Mouse (Mus musculus): ENCODE results near the gene Snrpd3. TPM values are rescaled to one million over a fixed set of nuclear protein-coding genes. Genes with fewer than 3 reads are reported as not detected.

Gene Snrpd3
- total and polyA plus RNA-seq, 2 experiments from 2014 or later: 17.2 to 137 TPM

DNA sequence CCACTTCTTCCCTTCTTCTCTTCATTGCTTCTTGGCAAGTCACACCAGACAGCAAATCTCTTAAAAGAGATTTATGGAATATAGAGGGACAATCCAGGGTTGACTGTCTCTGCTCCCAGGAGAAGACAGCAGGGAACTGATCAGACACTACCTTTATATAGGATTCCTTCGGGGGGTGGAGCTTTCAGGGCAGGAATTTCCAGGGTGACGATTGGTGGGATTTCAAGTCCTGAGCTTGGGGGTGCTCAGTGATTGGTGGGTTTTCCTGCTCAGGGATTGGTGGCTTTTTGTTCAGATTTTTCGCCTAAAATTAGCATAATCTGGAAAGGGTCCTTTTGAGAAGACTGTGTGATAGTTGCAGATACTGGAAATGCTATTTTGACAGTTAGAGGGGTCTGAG, 30.2 kb upstream of the Snrpd3 start:
- Histone ChIP-seq H3K9me3 (ENCODE audit: low read length) (no peaks in the 10 kb centered on the region), H3K4me2 (ENCODE audit: low read depth, low read length, poor library complexity, severe bottlenecking) (no peak overlapping the region), H3K9ac (replicated peaks; ENCODE audit: low read length, poor library complexity, severe bottlenecking) (no peak overlapping the region), H3K36me3 (ENCODE audit: insufficient read depth, low read length) (no peaks in the 10 kb centered on the region), H3K4me3 (ENCODE audit: low read depth, low read length) (no peak overlapping the region), H3K27me3 (ENCODE audit: insufficient read depth, low read length) (no peaks in the 10 kb centered on the region), H3K4me1 (ENCODE audit: insufficient read depth, low read length) (no peaks in the 10 kb centered on the region), H3K27ac (ENCODE audit: low read depth, low read length) (no peak overlapping the region)
- ATAC-seq (ENCODE audit: low FRiP score): no peak
- TF ChIP-seq CTCF (IDR thresholded peaks at IDR 0.05): no peak
- peak; percentile 17 for DNase-seq (ENCODE audit: low spot score)
- 69% methylated on average over 3 of the region's 3 CpGs for WGBS

DNA sequence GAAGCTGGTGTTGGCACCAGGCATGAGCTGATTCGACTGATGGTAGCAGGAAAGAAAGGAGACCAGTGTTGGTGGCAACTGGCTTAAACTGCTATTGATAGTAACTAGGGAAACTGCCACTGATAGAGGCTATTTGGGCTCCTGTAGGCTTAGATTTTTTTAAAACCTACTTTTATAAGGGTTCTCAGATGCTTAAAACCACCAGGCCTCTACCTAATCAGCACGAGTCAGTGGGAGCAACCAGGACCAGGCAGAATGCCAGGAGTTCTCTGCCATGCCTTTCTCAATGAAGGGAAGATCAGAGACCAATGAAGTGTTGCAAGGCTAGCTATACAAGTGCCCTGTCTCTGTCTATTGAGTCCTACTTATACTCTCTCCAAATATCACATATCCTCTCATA, 27.8 kb upstream of the Snrpd3 start:
- TF ChIP-seq CTCF (IDR thresholded peaks at IDR 0.05): no peak
- H3K9me3 ChIP-seq (ENCODE audit: low read length): no peaks in the 10 kb centered on the region
- no peak overlapping the region for H3K9ac ChIP-seq (replicated peaks; ENCODE audit: low read length, poor library complexity, severe bottlenecking)
- 71% methylated on average over 2 of the region's 2 CpGs for WGBS
- H3K4me2 ChIP-seq (ENCODE audit: low read depth, low read length, poor library complexity, severe bottlenecking): no peak overlapping the region
- H3K4me1 ChIP-seq (ENCODE audit: insufficient read depth, low read length): no peaks in the 10 kb centered on the region
- DNase-seq (ENCODE audit: low spot score) (no peak), ATAC-seq (ENCODE audit: low FRiP score) (no peak)
- H3K27me3 ChIP-seq (ENCODE audit: insufficient read depth, low read length): no peaks in the 10 kb centered on the region
- H3K4me3 ChIP-seq (ENCODE audit: low read depth, low read length): no peak overlapping the region
- H3K36me3 ChIP-seq (ENCODE audit: insufficient read depth, low read length): no peaks in the 10 kb centered on the region
- no peak overlapping the region for H3K27ac ChIP-seq (ENCODE audit: low read depth, low read length)

DNA sequence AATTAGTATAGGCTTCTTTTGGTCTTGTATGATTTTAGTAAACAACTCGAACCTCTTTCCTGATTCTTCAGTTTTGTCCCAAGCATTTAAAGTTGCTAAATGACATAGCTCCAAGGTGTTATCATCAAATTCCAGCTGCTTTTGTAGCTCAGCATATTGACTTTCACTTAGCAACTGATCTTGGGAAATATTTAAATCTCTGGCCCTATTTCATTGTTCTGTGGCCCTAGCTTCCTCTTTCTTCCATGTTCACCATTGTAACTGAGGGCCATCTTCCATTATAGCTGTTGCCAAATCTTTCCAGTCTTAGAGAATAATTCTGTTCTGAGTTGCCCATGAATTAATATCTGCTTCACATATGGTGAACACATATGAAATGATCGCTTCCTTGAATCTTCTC, 26.6 kb upstream of the Snrpd3 start:
- Histone ChIP-seq H3K36me3 (ENCODE audit: insufficient read depth, low read length) (no peaks in the 10 kb centered on the region), H3K27me3 (ENCODE audit: insufficient read depth, low read length) (no peaks in the 10 kb centered on the region), H3K4me3 (ENCODE audit: low read depth, low read length) (no peak overlapping the region), H3K4me1 (ENCODE audit: insufficient read depth, low read length) (no peaks in the 10 kb centered on the region), H3K9me3 (ENCODE audit: low read length) (no peaks in the 10 kb centered on the region), H3K4me2 (ENCODE audit: low read depth, low read length, poor library complexity, severe bottlenecking) (no peak overlapping the region), H3K9ac (replicated peaks; ENCODE audit: low read length, poor library complexity, severe bottlenecking) (no peak overlapping the region), H3K27ac (ENCODE audit: low read depth, low read length) (no peak overlapping the region)
- WGBS: 79% methylated on average over 2 of the region's 2 CpGs
- TF ChIP-seq CTCF (IDR thresholded peaks at IDR 0.05): no peak
- DNase-seq (ENCODE audit: low spot score) (no peak), ATAC-seq (ENCODE audit: low FRiP score) (no peak)

DNA sequence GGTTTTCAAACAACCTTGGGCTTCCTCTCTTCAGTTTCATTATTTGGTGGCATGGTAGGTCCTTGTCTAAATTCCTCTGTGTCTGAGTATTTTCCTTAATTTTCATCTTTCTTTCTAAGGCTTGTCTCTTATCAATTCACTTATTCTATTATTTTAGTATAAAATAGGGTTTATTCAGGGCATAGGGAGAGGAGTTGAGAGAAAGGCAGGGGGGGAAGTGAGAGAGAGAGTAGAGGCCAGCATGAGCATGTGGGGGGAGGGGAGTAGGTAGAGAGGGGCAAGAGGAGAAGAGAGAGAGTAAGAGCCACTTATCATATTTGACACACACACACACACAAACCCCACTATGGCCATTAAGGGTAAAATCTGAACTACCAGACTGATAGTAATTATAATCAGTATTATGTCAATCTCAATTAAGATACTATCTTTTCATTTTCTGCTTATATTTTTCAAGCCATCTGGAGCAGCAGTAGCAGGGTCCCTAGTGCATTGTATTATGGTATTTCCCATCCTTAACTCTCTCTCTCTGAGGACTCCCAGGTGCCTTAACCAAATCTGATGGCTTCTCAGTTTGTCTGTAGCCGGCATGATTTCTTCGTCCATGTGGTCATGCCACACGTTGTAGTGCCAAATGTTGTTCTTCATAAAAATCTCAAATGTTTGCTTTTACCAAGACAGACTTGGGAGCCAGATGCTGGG, 26.0 kb upstream of the Snrpd3 start:
- no peak for DNase-seq (ENCODE audit: low spot score)
- H3K27ac ChIP-seq (ENCODE audit: low read depth, low read length): no peak overlapping the region
- no peak for TF ChIP-seq CTCF (IDR thresholded peaks at IDR 0.05)
- no peak overlapping the region for H3K4me3 ChIP-seq (ENCODE audit: low read depth, low read length)
- H3K36me3 ChIP-seq (ENCODE audit: insufficient read depth, low read length): no peaks in the 10 kb centered on the region
- H3K4me1 ChIP-seq (ENCODE audit: insufficient read depth, low read length): no peaks in the 10 kb centered on the region
- H3K4me2 ChIP-seq (ENCODE audit: low read depth, low read length, poor library complexity, severe bottlenecking): no peak overlapping the region
- no peaks in the 10 kb centered on the region for H3K9me3 ChIP-seq (ENCODE audit: low read length)
- WGBS: 86% methylated on average over 3 of the region's 3 CpGs
- ATAC-seq (ENCODE audit: low FRiP score): no peak
- H3K9ac ChIP-seq (replicated peaks; ENCODE audit: low read length, poor library complexity, severe bottlenecking): no peak overlapping the region
- H3K27me3 ChIP-seq (ENCODE audit: insufficient read depth, low read length): no peaks in the 10 kb centered on the region

DNA sequence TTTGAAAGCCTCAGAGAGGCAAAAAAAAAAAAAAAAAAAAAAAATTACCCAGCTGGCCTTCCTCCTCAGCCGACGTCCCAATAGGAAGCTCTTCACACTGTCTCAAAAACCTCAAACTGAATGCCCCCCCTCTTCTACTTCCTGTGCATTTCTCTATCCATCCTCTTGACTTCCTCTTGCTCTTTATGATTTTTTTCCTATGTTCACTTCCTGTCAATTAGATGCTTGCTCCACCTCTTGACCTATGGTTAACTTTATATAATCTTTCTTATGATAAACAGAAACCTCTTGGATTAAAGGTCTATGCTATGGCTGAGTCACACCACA, 25.5 kb upstream of the Snrpd3 start:
- H3K9me3 ChIP-seq (ENCODE audit: low read length): no peaks in the 10 kb centered on the region
- H3K36me3 ChIP-seq (ENCODE audit: insufficient read depth, low read length): no peaks in the 10 kb centered on the region
- no peak overlapping the region for H3K4me3 ChIP-seq (ENCODE audit: low read depth, low read length)
- WGBS: 71% methylated on average over 2 of the region's 2 CpGs
- H3K4me1 ChIP-seq (ENCODE audit: insufficient read depth, low read length): no peaks in the 10 kb centered on the region
- DNase-seq (ENCODE audit: low spot score) (no peak), ATAC-seq (ENCODE audit: low FRiP score) (no peak)
- H3K9ac ChIP-seq (replicated peaks; ENCODE audit: low read length, poor library complexity, severe bottlenecking): no peak overlapping the region
- no peak overlapping the region for H3K27ac ChIP-seq (ENCODE audit: low read depth, low read length)
- no peaks in the 10 kb centered on the region for H3K27me3 ChIP-seq (ENCODE audit: insufficient read depth, low read length)
- no peak for TF ChIP-seq CTCF (IDR thresholded peaks at IDR 0.05)
- no peak overlapping the region for H3K4me2 ChIP-seq (ENCODE audit: low read depth, low read length, poor library complexity, severe bottlenecking)

DNA sequence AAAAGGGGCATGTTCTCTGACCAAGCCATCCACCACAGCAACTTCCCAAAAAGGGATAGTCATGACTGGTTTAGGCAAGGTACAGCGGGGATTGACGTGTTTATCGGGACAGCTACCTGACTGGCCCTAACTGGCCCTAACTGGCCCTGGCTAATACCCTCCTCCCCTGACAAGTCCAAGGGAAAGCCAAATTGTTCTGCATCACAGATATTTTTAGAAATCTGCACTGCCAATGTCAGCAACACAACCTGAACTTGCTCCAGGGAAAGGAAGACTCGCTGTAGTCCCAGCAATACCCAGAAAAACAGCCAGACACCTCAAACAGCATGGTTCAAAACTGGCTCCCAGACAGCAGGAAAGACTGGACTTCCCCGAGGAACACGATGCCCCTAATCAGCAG, 22.0 kb upstream of the Snrpd3 start:
- no peak overlapping the region for H3K9ac ChIP-seq (replicated peaks; ENCODE audit: low read length, poor library complexity, severe bottlenecking)
- no peaks in the 10 kb centered on the region for H3K4me1 ChIP-seq (ENCODE audit: insufficient read depth, low read length)
- H3K27me3 ChIP-seq (ENCODE audit: insufficient read depth, low read length): no peaks in the 10 kb centered on the region
- 77% methylated on average over 6 of the region's 6 CpGs for WGBS
- H3K27ac ChIP-seq (ENCODE audit: low read depth, low read length): no peak overlapping the region
- TF ChIP-seq CTCF (IDR thresholded peaks at IDR 0.05): no peak
- no peak overlapping the region for H3K4me3 ChIP-seq (ENCODE audit: low read depth, low read length)
- DNase-seq (ENCODE audit: low spot score): no peak
- ATAC-seq (ENCODE audit: low FRiP score): no peak
- no peaks in the 10 kb centered on the region for H3K9me3 ChIP-seq (ENCODE audit: low read length)
- H3K4me2 ChIP-seq (ENCODE audit: low read depth, low read length, poor library complexity, severe bottlenecking): no peak overlapping the region
- H3K36me3 ChIP-seq (ENCODE audit: insufficient read depth, low read length): no peaks in the 10 kb centered on the region

All from midbrain, postnatal 0 days (tissue).